Mouse (Mus musculus) limb, embryonic 15.5 days (tissue): Measurements from ENCODE around the gene Slc50a1. TPM values are rescaled to one million over a fixed set of nuclear protein-coding genes. Genes with fewer than 3 reads are reported as not detected.

Source experiments
- ATAC-seq: fragments of 200-750 bp; cut with Nextera tagmentation; 2 replicates; pipeline ENCODE4 v1.8.0; 2017; ENCODE audit warnings: low read depth, moderate TSS enrichment; ENCODE audit not compliant: insufficient number of reproducible peaks, low FRiP score, low TSS enrichment
- H3K27ac ChIP-seq: fragments of 300-500 bp; sonication (generic); 2 replicates; pipeline ENCODE4 v1.5.1; 2015; ENCODE audit warnings: moderate library complexity, mild to moderate bottlenecking, inconsistent platforms
- H3K27me3 ChIP-seq: fragments of 300-500 bp; sonication (generic); 2 replicates; pipeline ENCODE4 v1.6.1; 2015; ENCODE audit warnings: inconsistent platforms
- H3K36me3 ChIP-seq: fragments of 300-500 bp; sonication (generic); 2 replicates; pipeline ENCODE4 v1.6.1; 2015; ENCODE audit warnings: inconsistent platforms
- H3K4me1 ChIP-seq: fragments of 300-500 bp; sonication (generic); 2 replicates; pipeline ENCODE4 v1.6.1; 2015; ENCODE audit warnings: inconsistent platforms
- H3K4me2 ChIP-seq: fragments of 300-500 bp; sonication (generic); 2 replicates; pipeline ENCODE4 v1.6.1; 2015; ENCODE audit warnings: mild to moderate bottlenecking, inconsistent platforms
- H3K4me3 ChIP-seq: fragments of 300-500 bp; sonication (generic); 2 replicates; pipeline ENCODE4 v1.5.1; 2015; ENCODE audit warnings: mild to moderate bottlenecking, inconsistent platforms
- H3K9ac ChIP-seq: fragments of 300-500 bp; sonication (generic); 2 replicates; pipeline ENCODE4 v1.6.1; 2015; ENCODE audit warnings: inconsistent platforms
- H3K9me3 ChIP-seq: fragments of 300-500 bp; sonication (generic); 2 replicates; pipeline ENCODE4 v1.6.1; 2016; ENCODE audit warnings: inconsistent platforms
- WGBS: fragments of 180-500 bp; shearing (Covaris S2); methylation state at CpG from one replicate; pipeline ENCODE4 v1.1.7; 2015; 5-methylcytosine and 5-hydroxymethylcytosine counted together
- polyA plus RNA-seq: library from polyadenylated mRNA; unstranded; fragments of >200 nt; fragmentation: Nextera tagmentation; extraction: Ambion mirVana; gene quantifications from 2 replicates; pipeline ENCODE4 v1.2.1, GENCODE M21; 2015

Slc50a1 gene
- polyA plus RNA-seq, 1 experiment from 2014 or later = 92.8 TPM

- ATAC-seq = peak; percentile 79
- 2% methylated on average over 34 of the region's 35 CpGs for WGBS
Observed at GRCm38 (mm10) chr3:89279153-89279890, 9.0 kb upstream of the Slc50a1 start.

GRCm38 (mm10) chr3:89278643-89279042 lies 8.3 kb upstream of the Slc50a1 start:
- Histone ChIP-seq H3K4me3 (peak overlapping the region; percentile 58), H3K27ac (peak overlapping the region; percentile 90), H3K4me2 (peak overlapping the region; percentile 94), H3K27me3 (no peaks in the 10 kb centered on the region), H3K9me3 (no peaks in the 10 kb centered on the region), H3K4me1 (peaks cover 58% of the 10 kb centered on the region), H3K9ac (peak overlapping the region; percentile 66), H3K36me3 (peaks cover 21% of the 10 kb centered on the region)
- no peak for ATAC-seq
- 17% methylated on average over 8 of the region's 8 CpGs for WGBS

More at GRCm38 (mm10) chr3:89279153-89279890, 9.0 kb upstream of the Slc50a1 start:
- Histone ChIP-seq H3K4me2 (peak overlapping the region; percentile 94), H3K4me3 (peak overlapping the region; percentile 58), H3K9ac (peak overlapping the region; percentile 66), H3K4me1 (peaks cover 58% of the 10 kb centered on the region), H3K27ac (peak overlapping the region; percentile 90), H3K27me3 (no peaks in the 10 kb centered on the region), H3K9me3 (no peaks in the 10 kb centered on the region), H3K36me3 (peaks cover 17% of the 10 kb centered on the region)

- peak overlapping the region; percentile 58 for H3K4me3 ChIP-seq
- H3K9ac ChIP-seq = peak overlapping the region; percentile 8; the same call in 1 of the 2 replicates
- peaks cover 26% of the 10 kb centered on the region for H3K36me3 ChIP-seq
- H3K27me3 ChIP-seq = no peaks in the 10 kb centered on the region
- no peaks in the 10 kb centered on the region for H3K9me3 ChIP-seq
- peak overlapping the region; percentile 94 for H3K4me2 ChIP-seq
- no peak for ATAC-seq
- H3K4me1 ChIP-seq = peaks cover 58% of the 10 kb centered on the region
- H3K27ac ChIP-seq = peak overlapping the region; percentile 90
- 54% methylated on average over 7 of the region's 7 CpGs for WGBS
Observed at GRCm38 (mm10) chr3:89278107-89278506, 7.7 kb upstream of the Slc50a1 start.

GRCm38 (mm10) chr3:89277281-89278021 lies 7.1 kb upstream of the Slc50a1 start:
- peak overlapping the region; percentile 94 for H3K4me2 ChIP-seq
- H3K27me3 ChIP-seq = no peaks in the 10 kb centered on the region
- H3K4me1 ChIP-seq = peaks cover 58% of the 10 kb centered on the region
- H3K36me3 ChIP-seq = peaks cover 32% of the 10 kb centered on the region
- H3K4me3 ChIP-seq = peak overlapping the region; percentile 58
- peak overlapping the region; percentile 90 for H3K27ac ChIP-seq
- WGBS = 24% methylated on average over 14 of the region's 14 CpGs
- peak overlapping the region; percentile 8; the same call in 1 of the 2 replicates for H3K9ac ChIP-seq
- no peak; the same call in 1 of the 2 replicates for ATAC-seq
- no peaks in the 10 kb centered on the region for H3K9me3 ChIP-seq

GRCm38 (mm10) chr3:89276061-89276460 lies 5.7 kb upstream of the Slc50a1 start:
- Histone ChIP-seq H3K36me3 (peaks cover 40% of the 10 kb centered on the region), H3K4me2 (no peak overlapping the region), H3K9ac (no peak overlapping the region), H3K4me1 (peaks cover 52% of the 10 kb centered on the region), H3K9me3 (no peaks in the 10 kb centered on the region), H3K27me3 (no peaks in the 10 kb centered on the region), H3K4me3 (no peak overlapping the region), H3K27ac (no peak overlapping the region)
- no peak for ATAC-seq
- 88% methylated on average over 13 of the region's 13 CpGs for WGBS

- Histone ChIP-seq H3K4me2 (no peak overlapping the region), H3K27ac (no peak overlapping the region), H3K9me3 (no peaks in the 10 kb centered on the region), H3K27me3 (no peaks in the 10 kb centered on the region), H3K9ac (no peak overlapping the region), H3K36me3 (peaks cover 43% of the 10 kb centered on the region), H3K4me3 (no peak overlapping the region), H3K4me1 (peaks cover 49% of the 10 kb centered on the region)
- 40% methylated on average over 6 of the region's 6 CpGs for WGBS
- ATAC-seq = no peak
Observed at GRCm38 (mm10) chr3:89271760-89272159, 1.4 kb upstream of the Slc50a1 start.

- H3K4me1 ChIP-seq = peaks cover 46% of the 10 kb centered on the region
- peak overlapping the region; percentile 57 for H3K4me2 ChIP-seq
Observed at GRCm38 (mm10) chr3:89270891-89271290, 521 bp upstream of the Slc50a1 start.

GRCm38 (mm10) chr3:89268916-89269315 lies 1.5 kb downstream of the Slc50a1 start:
- Histone ChIP-seq H3K27ac (peak overlapping the region; percentile 94), H3K27me3 (no peaks in the 10 kb centered on the region), H3K36me3 (peaks cover 22% of the 10 kb centered on the region), H3K4me3 (peak overlapping the region; percentile 12; the same call in 1 of the 2 replicates), H3K4me1 (peaks cover 46% of the 10 kb centered on the region), H3K4me2 (peak overlapping the region; percentile 57; the same call in 1 of the 2 replicates), H3K9me3 (no peaks in the 10 kb centered on the region), H3K9ac (no peak overlapping the region)
- no peak for ATAC-seq
- 60% methylated on average over 8 of the region's 8 CpGs for WGBS

More at GRCm38 (mm10) chr3:89270891-89271290, 521 bp upstream of the Slc50a1 start:
- Histone ChIP-seq H3K9ac (peak overlapping the region; percentile 65; the same call in 1 of the 2 replicates), H3K27me3 (no peaks in the 10 kb centered on the region), H3K27ac (peak overlapping the region; percentile 94), H3K36me3 (peaks cover 39% of the 10 kb centered on the region), H3K4me3 (peak overlapping the region; percentile 57), H3K9me3 (no peaks in the 10 kb centered on the region)
- 55% methylated on average over 6 of the region's 6 CpGs for WGBS
- no peak for ATAC-seq

- Histone ChIP-seq H3K27ac (peak overlapping the region; percentile 81), H3K9ac (peak overlapping the region; percentile 85), H3K9me3 (no peaks in the 10 kb centered on the region), H3K4me2 (peak overlapping the region; percentile 62), H3K4me3 (peak overlapping the region; percentile 65), H3K27me3 (no peaks in the 10 kb centered on the region), H3K4me1 (peaks cover 41% of the 10 kb centered on the region), H3K36me3 (0 out of 2 replicates have a peak, but pooled peaks cover 2% of the 10 kb centered on the region)
- ATAC-seq = peak; percentile 82
- 1% methylated on average over 20 of the region's 20 CpGs for WGBS
Observed at GRCm38 (mm10) chr3:89266439-89266893, 3.9 kb downstream of the Slc50a1 start.

GRCm38 (mm10) chr3:89262417-89262816 lies 8.0 kb downstream of the Slc50a1 start:
- Histone ChIP-seq H3K27ac (no peak overlapping the region), H3K27me3 (no peaks in the 10 kb centered on the region), H3K4me1 (peaks cover 7% of the 10 kb centered on the region), H3K36me3 (no peaks in the 10 kb centered on the region), H3K9ac (no peak overlapping the region), H3K9me3 (no peaks in the 10 kb centered on the region), H3K4me3 (no peak overlapping the region), H3K4me2 (no peak overlapping the region)
- no peak for ATAC-seq
- 62% methylated on average over 10 of the region's 10 CpGs for WGBS

- H3K9me3 ChIP-seq = no peaks in the 10 kb centered on the region
- no peak overlapping the region for H3K4me3 ChIP-seq
- 83% methylated on average over 3 of the region's 3 CpGs for WGBS
- no peak overlapping the region for H3K9ac ChIP-seq
- H3K36me3 ChIP-seq = no peaks in the 10 kb centered on the region
- H3K4me2 ChIP-seq = no peak overlapping the region
- no peaks in the 10 kb centered on the region for H3K27me3 ChIP-seq
- no peak for ATAC-seq
- H3K27ac ChIP-seq = no peak overlapping the region
- no peaks in the 10 kb centered on the region for H3K4me1 ChIP-seq
Observed at GRCm38 (mm10) chr3:89260211-89260610, 10.2 kb downstream of the Slc50a1 start.

GRCm38 (mm10) chr3:89259076-89259475 lies 11.3 kb downstream of the Slc50a1 start, which contains the start of gene Dpm3:
Dpm3 (plus strand) TSS chr3:89259358.
- Histone ChIP-seq H3K9me3 (no peaks in the 10 kb centered on the region), H3K4me3 (no peak within 1 kb of the TSS), H3K9ac (no peak within 1 kb of the TSS), H3K36me3 (no peaks in the 10 kb centered on the region), H3K4me1 (no peaks in the 10 kb centered on the region), H3K4me2 (no peak within 1 kb of the TSS), H3K27me3 (no peaks in the 10 kb centered on the region), H3K27ac (no peak within 1 kb of the TSS)
- no peak for ATAC-seq
- 40% methylated on average over 7 of the region's 7 CpGs for WGBS
